Mouse (Mus musculus): Measurements from ENCODE around the gene Fam189a1. TPM values are rescaled to one million over a fixed set of nuclear protein-coding genes. Genes with fewer than 3 reads are reported as not detected.

Fam189a1 gene
- polyA plus RNA-seq, 1 experiment from 2014 or later = 0.49 TPM

- Histone ChIP-seq H3K4me1 (ENCODE audit: control insufficient read depth, insufficient read depth, low read length) (no peaks in the 10 kb centered on the region), H3K27ac (ENCODE audit: low read depth, low read length) (no peak overlapping the region), H3K9me3 (replicated peaks; ENCODE audit: control insufficient read depth, low read length) (no peaks in the 10 kb centered on the region), H3K4me2 (no peak overlapping the region), H3K9ac (ENCODE audit: low read depth, low read length) (no peak overlapping the region), H3K27me3 (ENCODE audit: control insufficient read depth, insufficient read depth, low read length) (no peaks in the 10 kb centered on the region), H3K36me3 (ENCODE audit: control insufficient read depth, insufficient read depth, low read length) (no peaks in the 10 kb centered on the region), H3K4me3 (ENCODE audit: low read depth, low read length) (no peak overlapping the region)
- ATAC-seq (replicated peaks; ENCODE audit: insufficient number of reproducible peaks, low FRiP score, low TSS enrichment) = no peak
- WGBS (ENCODE audit: insufficient replicate concordance) = 83% methylated on average over 2 of the region's 2 CpGs
Observed at GRCm38 (mm10) chr7:64910208-64910607, 246.2 kb downstream of the Fam189a1 start.

GRCm38 (mm10) chr7:64906955-64907354 lies 249.4 kb downstream of the Fam189a1 start:
- no peak for ATAC-seq (replicated peaks; ENCODE audit: insufficient number of reproducible peaks, low FRiP score, low TSS enrichment)
- 65% methylated on average over 5 of the region's 5 CpGs for WGBS (ENCODE audit: insufficient replicate concordance)
- no peak overlapping the region for H3K27ac ChIP-seq (ENCODE audit: low read depth, low read length)

GRCm38 (mm10) chr7:64905506-64905905 lies 250.9 kb downstream of the Fam189a1 start:
- no peaks in the 10 kb centered on the region for H3K27me3 ChIP-seq (ENCODE audit: control insufficient read depth, insufficient read depth, low read length)
- no peaks in the 10 kb centered on the region for H3K36me3 ChIP-seq (ENCODE audit: control insufficient read depth, insufficient read depth, low read length)
- 77% methylated on average over 3 of the region's 3 CpGs for WGBS (ENCODE audit: insufficient replicate concordance)
- ATAC-seq (replicated peaks; ENCODE audit: insufficient number of reproducible peaks, low FRiP score, low TSS enrichment) = no peak
- no peaks in the 10 kb centered on the region for H3K4me1 ChIP-seq (ENCODE audit: control insufficient read depth, insufficient read depth, low read length)
- no peaks in the 10 kb centered on the region for H3K9me3 ChIP-seq (replicated peaks; ENCODE audit: control insufficient read depth, low read length)
- H3K4me2 ChIP-seq = no peak overlapping the region
- no peak overlapping the region for H3K4me3 ChIP-seq (ENCODE audit: low read depth, low read length)
- no peak overlapping the region for H3K9ac ChIP-seq (ENCODE audit: low read depth, low read length)
- H3K27ac ChIP-seq (ENCODE audit: low read depth, low read length) = no peak overlapping the region

More at GRCm38 (mm10) chr7:64906955-64907354, 249.4 kb downstream of the Fam189a1 start:
- Histone ChIP-seq H3K4me2 (no peak overlapping the region), H3K4me3 (ENCODE audit: low read depth, low read length) (no peak overlapping the region), H3K9me3 (replicated peaks; ENCODE audit: control insufficient read depth, low read length) (no peaks in the 10 kb centered on the region), H3K4me1 (ENCODE audit: control insufficient read depth, insufficient read depth, low read length) (no peaks in the 10 kb centered on the region), H3K36me3 (ENCODE audit: control insufficient read depth, insufficient read depth, low read length) (no peaks in the 10 kb centered on the region), H3K9ac (ENCODE audit: low read depth, low read length) (no peak overlapping the region), H3K27me3 (ENCODE audit: control insufficient read depth, insufficient read depth, low read length) (no peaks in the 10 kb centered on the region)

GRCm38 (mm10) chr7:64900249-64900648 lies 256.1 kb downstream of the Fam189a1 start:
- Histone ChIP-seq H3K4me3 (ENCODE audit: low read depth, low read length) (no peak overlapping the region), H3K27me3 (ENCODE audit: control insufficient read depth, insufficient read depth, low read length) (no peaks in the 10 kb centered on the region), H3K4me1 (ENCODE audit: control insufficient read depth, insufficient read depth, low read length) (no peaks in the 10 kb centered on the region), H3K27ac (ENCODE audit: low read depth, low read length) (no peak overlapping the region), H3K4me2 (no peak overlapping the region), H3K9ac (ENCODE audit: low read depth, low read length) (no peak overlapping the region), H3K9me3 (replicated peaks; ENCODE audit: control insufficient read depth, low read length) (no peaks in the 10 kb centered on the region), H3K36me3 (ENCODE audit: control insufficient read depth, insufficient read depth, low read length) (no peaks in the 10 kb centered on the region)
- 75% methylated on average over 2 of the region's 2 CpGs for WGBS (ENCODE audit: insufficient replicate concordance)
- no peak for ATAC-seq (replicated peaks; ENCODE audit: insufficient number of reproducible peaks, low FRiP score, low TSS enrichment)

GRCm38 (mm10) chr7:64896587-64896986 lies 259.8 kb downstream of the Fam189a1 start:
- H3K9me3 ChIP-seq (replicated peaks; ENCODE audit: control insufficient read depth, low read length) = no peaks in the 10 kb centered on the region
- H3K4me1 ChIP-seq (ENCODE audit: control insufficient read depth, insufficient read depth, low read length) = no peaks in the 10 kb centered on the region
- no peaks in the 10 kb centered on the region for H3K27me3 ChIP-seq (ENCODE audit: control insufficient read depth, insufficient read depth, low read length)
- H3K4me2 ChIP-seq = no peak overlapping the region
- 83% methylated on average over 6 of the region's 6 CpGs for WGBS (ENCODE audit: insufficient replicate concordance)
- H3K4me3 ChIP-seq (ENCODE audit: low read depth, low read length) = no peak overlapping the region
- no peak for ATAC-seq (replicated peaks; ENCODE audit: insufficient number of reproducible peaks, low FRiP score, low TSS enrichment)
- no peak overlapping the region for H3K9ac ChIP-seq (ENCODE audit: low read depth, low read length)
- no peaks in the 10 kb centered on the region for H3K36me3 ChIP-seq (ENCODE audit: control insufficient read depth, insufficient read depth, low read length)
- H3K27ac ChIP-seq (ENCODE audit: low read depth, low read length) = no peak overlapping the region

- Histone ChIP-seq H3K27ac (ENCODE audit: low read depth, low read length) (no peak overlapping the region), H3K36me3 (ENCODE audit: control insufficient read depth, insufficient read depth, low read length) (no peaks in the 10 kb centered on the region), H3K4me3 (ENCODE audit: low read depth, low read length) (no peak overlapping the region), H3K9me3 (replicated peaks; ENCODE audit: control insufficient read depth, low read length) (no peaks in the 10 kb centered on the region), H3K4me1 (ENCODE audit: control insufficient read depth, insufficient read depth, low read length) (peaks cover 3% of the 10 kb centered on the region; the same call in 1 of the 2 replicates), H3K27me3 (ENCODE audit: control insufficient read depth, insufficient read depth, low read length) (no peaks in the 10 kb centered on the region), H3K9ac (ENCODE audit: low read depth, low read length) (no peak overlapping the region), H3K4me2 (no peak overlapping the region)
- WGBS (ENCODE audit: insufficient replicate concordance) = 43% methylated on average over 5 of the region's 5 CpGs
- ATAC-seq (replicated peaks; ENCODE audit: insufficient number of reproducible peaks, low FRiP score, low TSS enrichment) = no peak
Observed at GRCm38 (mm10) chr7:64895685-64896101, 260.7 kb downstream of the Fam189a1 start.

GRCm38 (mm10) chr7:64891139-64891538 lies 265.2 kb downstream of the Fam189a1 start:
- H3K4me1 ChIP-seq (ENCODE audit: control insufficient read depth, insufficient read depth, low read length) = peaks cover 3% of the 10 kb centered on the region; the same call in 1 of the 2 replicates
- H3K9ac ChIP-seq (ENCODE audit: low read depth, low read length) = no peak overlapping the region
- H3K4me2 ChIP-seq = no peak overlapping the region
- no peaks in the 10 kb centered on the region for H3K27me3 ChIP-seq (ENCODE audit: control insufficient read depth, insufficient read depth, low read length)
- H3K36me3 ChIP-seq (ENCODE audit: control insufficient read depth, insufficient read depth, low read length) = no peaks in the 10 kb centered on the region
- no peaks in the 10 kb centered on the region for H3K9me3 ChIP-seq (replicated peaks; ENCODE audit: control insufficient read depth, low read length)
- H3K27ac ChIP-seq (ENCODE audit: low read depth, low read length) = no peak overlapping the region
- ATAC-seq (replicated peaks; ENCODE audit: insufficient number of reproducible peaks, low FRiP score, low TSS enrichment) = no peak
- WGBS (ENCODE audit: insufficient replicate concordance) = 57% methylated on average over 3 of the region's 3 CpGs
- no peak overlapping the region for H3K4me3 ChIP-seq (ENCODE audit: low read depth, low read length)

- no peaks in the 10 kb centered on the region for H3K9me3 ChIP-seq (replicated peaks; ENCODE audit: control insufficient read depth, low read length)
- ATAC-seq (replicated peaks; ENCODE audit: insufficient number of reproducible peaks, low FRiP score, low TSS enrichment) = no peak
- H3K27ac ChIP-seq (ENCODE audit: low read depth, low read length) = no peak overlapping the region
- no peaks in the 10 kb centered on the region for H3K36me3 ChIP-seq (ENCODE audit: control insufficient read depth, insufficient read depth, low read length)
- WGBS (ENCODE audit: insufficient replicate concordance) = 73% methylated on average over 9 of the region's 9 CpGs
- no peaks in the 10 kb centered on the region for H3K27me3 ChIP-seq (ENCODE audit: control insufficient read depth, insufficient read depth, low read length)
- peaks cover 3% of the 10 kb centered on the region; the same call in 1 of the 2 replicates for H3K4me1 ChIP-seq (ENCODE audit: control insufficient read depth, insufficient read depth, low read length)
- no peak overlapping the region for H3K9ac ChIP-seq (ENCODE audit: low read depth, low read length)
- no peak overlapping the region for H3K4me2 ChIP-seq
- no peak overlapping the region for H3K4me3 ChIP-seq (ENCODE audit: low read depth, low read length)
Observed at GRCm38 (mm10) chr7:64889919-64890318, 266.5 kb downstream of the Fam189a1 start.

- H3K36me3 ChIP-seq (ENCODE audit: control insufficient read depth, insufficient read depth, low read length) = no peaks in the 10 kb centered on the region
- WGBS (ENCODE audit: insufficient replicate concordance) = 63% methylated on average over 11 of the region's 11 CpGs
- H3K27ac ChIP-seq (ENCODE audit: low read depth, low read length) = no peak overlapping the region
- no peak overlapping the region for H3K4me3 ChIP-seq (ENCODE audit: low read depth, low read length)
- no peaks in the 10 kb centered on the region for H3K9me3 ChIP-seq (replicated peaks; ENCODE audit: control insufficient read depth, low read length)
- no peak for ATAC-seq (replicated peaks; ENCODE audit: insufficient number of reproducible peaks, low FRiP score, low TSS enrichment)
- no peaks in the 10 kb centered on the region for H3K4me1 ChIP-seq (ENCODE audit: control insufficient read depth, insufficient read depth, low read length)
- no peak overlapping the region for H3K9ac ChIP-seq (ENCODE audit: low read depth, low read length)
- no peak overlapping the region for H3K4me2 ChIP-seq
- no peaks in the 10 kb centered on the region for H3K27me3 ChIP-seq (ENCODE audit: control insufficient read depth, insufficient read depth, low read length)
Observed at GRCm38 (mm10) chr7:64884187-64884862, 272.0 kb downstream of the Fam189a1 start.
